Mouse (Mus musculus): Measurements from ENCODE around the gene Rapgef4. TPM values are rescaled to one million over a fixed set of nuclear protein-coding genes. Genes with fewer than 3 reads are reported as not detected.

Gene Rapgef4
- total and polyA plus RNA-seq, 2 experiments = 66.1 to 223 TPM

DNA sequence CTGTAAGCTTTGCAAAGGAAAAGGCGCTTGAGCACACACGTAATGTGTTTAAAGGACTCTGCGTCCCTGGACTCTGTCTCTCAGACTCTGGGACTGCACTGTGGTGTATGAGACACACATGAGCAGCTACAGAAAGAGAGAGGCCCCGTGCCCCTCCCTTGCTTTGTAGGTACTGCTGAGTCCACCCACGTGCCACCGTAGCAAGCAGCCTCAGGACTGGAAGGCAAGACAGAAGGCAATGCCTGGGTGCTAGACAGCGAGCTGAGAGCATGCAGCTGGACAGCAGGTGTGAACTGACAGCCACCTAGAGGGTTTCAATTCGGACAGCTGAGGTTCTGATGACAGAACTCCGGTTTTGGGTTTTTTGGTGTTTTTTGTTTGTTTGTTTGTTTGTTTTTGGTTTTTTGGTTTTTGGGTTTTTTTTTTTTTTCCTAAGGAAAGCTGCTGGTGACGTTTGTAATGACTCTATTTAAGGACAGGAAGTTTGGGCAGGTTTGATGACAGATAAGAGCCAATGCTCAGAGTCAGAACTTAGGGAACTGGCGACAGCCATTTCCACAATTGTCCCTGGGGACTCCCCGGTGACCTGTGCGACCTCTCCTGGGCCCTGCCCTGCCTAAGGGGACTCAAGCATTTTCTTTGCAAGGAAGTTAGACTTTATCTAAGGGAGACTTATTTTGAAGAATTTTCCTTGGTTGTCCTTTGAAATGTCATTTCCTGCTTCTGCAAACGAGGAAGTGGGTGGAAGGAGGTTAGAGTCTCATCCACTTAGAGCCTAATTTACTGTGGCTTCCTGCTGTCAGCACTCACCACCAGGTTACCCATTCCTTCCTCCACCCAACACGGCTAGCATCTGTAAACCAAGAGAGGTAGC lies 136.3 kb downstream of the Rapgef4 start:
- no peaks in the 10 kb centered on the region for H3K36me3 ChIP-seq (ENCODE audit: control insufficient read depth, insufficient read depth, low read length)
- WGBS = 67% methylated on average over 15 of the region's 15 CpGs
- no peak overlapping the region for H3K4me3 ChIP-seq (ENCODE audit: insufficient read depth, low read depth, low read length)
- H3K9ac ChIP-seq (ENCODE audit: low read depth, low read length) = no peak overlapping the region
- TF ChIP-seq POLR2A (IDR thresholded peaks at IDR 0.05; ENCODE audit: extremely low read depth, insufficient read depth, low read length) (no peak), CTCF (IDR thresholded peaks at IDR 0.05; ENCODE audit: low read depth, low read length) (no peak)
- no peaks in the 10 kb centered on the region for H3K27me3 ChIP-seq (ENCODE audit: control insufficient read depth, insufficient read depth, low read length)
- H3K79me2 ChIP-seq (ENCODE audit: control insufficient read depth, insufficient read depth, low read length) = no peaks in the 10 kb centered on the region
- H3K27ac ChIP-seq (replicated peaks; ENCODE audit: insufficient read depth, low read depth, low read length) = peak overlapping the region; percentile 57; the same call in 1 of the 2 replicates
- H3K4me1 ChIP-seq (ENCODE audit: control insufficient read depth, insufficient read depth, low read length) = peaks cover 7% of the 10 kb centered on the region; the same call in 1 of the 2 replicates
- no peak for DNase-seq (ENCODE audit: extremely low read depth, low read depth, low spot score)

DNA sequence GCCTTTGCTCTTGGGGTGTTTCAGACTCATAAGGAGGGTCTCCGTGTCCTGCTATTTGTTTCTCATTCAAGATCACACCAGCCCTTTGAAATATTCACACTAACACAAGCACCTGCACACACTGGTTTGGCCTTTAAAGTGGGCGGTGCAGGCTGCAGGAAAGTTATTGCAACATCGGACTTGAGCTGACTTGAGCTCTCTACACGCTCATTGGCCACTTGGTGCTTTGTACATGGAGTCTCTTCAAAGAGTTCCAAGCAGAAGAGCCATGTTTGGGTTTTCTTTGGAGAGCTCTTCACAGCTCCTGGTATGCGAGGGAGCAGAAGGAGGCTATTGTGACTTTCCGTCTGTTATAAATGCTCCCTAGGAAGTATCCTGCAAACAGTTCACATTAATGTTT lies 139.2 kb downstream of the Rapgef4 start:
- Histone ChIP-seq H3K79me2 (ENCODE audit: control insufficient read depth, insufficient read depth, low read length) (no peaks in the 10 kb centered on the region), H3K36me3 (ENCODE audit: control insufficient read depth, insufficient read depth, low read length) (no peaks in the 10 kb centered on the region), H3K4me1 (ENCODE audit: control insufficient read depth, insufficient read depth, low read length) (peaks cover 2% of the 10 kb centered on the region; the same call in 1 of the 2 replicates), H3K4me3 (ENCODE audit: insufficient read depth, low read depth, low read length) (no peak overlapping the region), H3K27me3 (ENCODE audit: control insufficient read depth, insufficient read depth, low read length) (no peaks in the 10 kb centered on the region), H3K27ac (replicated peaks; ENCODE audit: insufficient read depth, low read depth, low read length) (no peak overlapping the region), H3K9ac (ENCODE audit: low read depth, low read length) (no peak overlapping the region)
- DNase-seq (ENCODE audit: extremely low read depth, low read depth, low spot score) = peak; percentile 55
- no peak for TF ChIP-seq CTCF (IDR thresholded peaks at IDR 0.05; ENCODE audit: low read depth, low read length)
- no peak for TF ChIP-seq POLR2A (IDR thresholded peaks at IDR 0.05; ENCODE audit: extremely low read depth, insufficient read depth, low read length)
- 49% methylated on average over 6 of the region's 6 CpGs for WGBS

DNA sequence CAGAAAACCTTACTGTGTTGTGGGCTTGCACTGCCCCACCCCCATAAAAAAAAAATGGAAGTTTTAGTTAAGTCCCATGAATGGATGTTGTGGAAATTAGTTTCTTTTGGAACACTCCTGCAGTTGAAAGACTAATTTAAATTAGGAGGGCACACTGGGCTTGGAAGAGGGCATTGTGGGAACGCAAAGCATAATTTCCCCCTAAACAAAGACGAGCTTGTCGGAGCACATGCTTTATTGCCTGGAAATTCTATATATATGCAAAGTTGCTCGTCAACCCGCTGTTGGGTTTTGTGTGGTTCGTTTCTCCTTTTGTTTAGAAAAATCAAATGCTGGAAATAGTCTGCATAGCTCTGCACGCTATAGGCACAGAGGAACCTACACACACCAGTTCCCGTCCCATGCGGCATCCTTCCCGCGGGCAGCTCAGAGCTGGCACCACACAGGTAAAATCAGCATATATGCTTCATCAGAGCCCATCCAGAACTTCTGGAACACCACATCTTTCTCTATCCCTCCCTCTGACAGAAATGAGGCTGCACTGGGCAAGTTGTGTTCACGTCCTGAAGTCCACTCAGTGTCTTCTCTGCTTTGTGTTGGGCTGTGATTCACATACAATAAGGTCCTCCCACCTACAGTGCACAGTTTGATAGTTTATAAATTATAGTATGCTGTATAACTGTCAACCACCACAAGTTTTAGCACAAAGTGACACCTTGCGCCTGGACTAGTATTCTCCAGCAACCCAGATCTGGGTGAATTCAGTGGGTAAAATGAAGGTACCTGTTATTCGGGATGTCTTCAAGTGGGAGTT lies 141.6 kb downstream of the Rapgef4 start:
- no peak overlapping the region for H3K4me3 ChIP-seq (ENCODE audit: insufficient read depth, low read depth, low read length)
- no peaks in the 10 kb centered on the region for H3K36me3 ChIP-seq (ENCODE audit: control insufficient read depth, insufficient read depth, low read length)
- H3K27ac ChIP-seq (replicated peaks; ENCODE audit: insufficient read depth, low read depth, low read length) = no peak overlapping the region
- H3K4me1 ChIP-seq (ENCODE audit: control insufficient read depth, insufficient read depth, low read length) = peaks cover 6% of the 10 kb centered on the region; the same call in 1 of the 2 replicates
- TF ChIP-seq CTCF (IDR thresholded peaks at IDR 0.05; ENCODE audit: low read depth, low read length) = no peak
- TF ChIP-seq POLR2A (IDR thresholded peaks at IDR 0.05; ENCODE audit: extremely low read depth, insufficient read depth, low read length) = no peak
- no peaks in the 10 kb centered on the region for H3K79me2 ChIP-seq (ENCODE audit: control insufficient read depth, insufficient read depth, low read length)
- no peak for DNase-seq (ENCODE audit: extremely low read depth, low read depth, low spot score)
- 97% methylated on average over 14 of the region's 14 CpGs for WGBS
- H3K9ac ChIP-seq (ENCODE audit: low read depth, low read length) = no peak overlapping the region
- H3K27me3 ChIP-seq (ENCODE audit: control insufficient read depth, insufficient read depth, low read length) = no peaks in the 10 kb centered on the region

DNA sequence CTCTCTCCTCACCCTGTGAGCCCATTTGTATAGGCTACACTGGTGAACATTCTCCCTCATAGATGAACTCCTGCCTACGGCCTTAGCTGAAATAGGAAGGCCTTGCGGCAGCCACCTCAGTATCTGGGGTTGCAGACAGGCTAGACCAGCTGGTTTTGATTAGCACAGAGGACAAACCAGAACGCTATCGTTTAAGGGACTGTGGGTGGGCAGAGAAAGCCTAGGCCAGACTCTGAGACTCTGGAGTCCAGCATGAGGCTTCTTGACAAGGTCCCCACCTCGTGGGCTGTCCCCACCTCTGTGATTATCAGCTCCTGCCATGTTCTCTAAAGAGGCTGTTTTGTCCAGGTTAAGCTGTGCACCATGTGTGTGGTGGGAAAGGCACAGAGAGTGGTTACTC lies 142.8 kb downstream of the Rapgef4 start:
- H3K27me3 ChIP-seq (ENCODE audit: control insufficient read depth, insufficient read depth, low read length) = no peaks in the 10 kb centered on the region
- H3K79me2 ChIP-seq (ENCODE audit: control insufficient read depth, insufficient read depth, low read length) = no peaks in the 10 kb centered on the region
- no peak overlapping the region for H3K4me3 ChIP-seq (ENCODE audit: insufficient read depth, low read depth, low read length)
- H3K9ac ChIP-seq (ENCODE audit: low read depth, low read length) = no peak overlapping the region
- TF ChIP-seq CTCF (IDR thresholded peaks at IDR 0.05; ENCODE audit: low read depth, low read length) = no peak
- no peak for TF ChIP-seq POLR2A (IDR thresholded peaks at IDR 0.05; ENCODE audit: extremely low read depth, insufficient read depth, low read length)
- no peak for DNase-seq (ENCODE audit: extremely low read depth, low read depth, low spot score)
- no peak overlapping the region for H3K27ac ChIP-seq (replicated peaks; ENCODE audit: insufficient read depth, low read depth, low read length)
- 89% methylated on average over 5 of the region's 5 CpGs for WGBS
- H3K4me1 ChIP-seq (ENCODE audit: control insufficient read depth, insufficient read depth, low read length) = peaks cover 6% of the 10 kb centered on the region; the same call in 1 of the 2 replicates
- no peaks in the 10 kb centered on the region for H3K36me3 ChIP-seq (ENCODE audit: control insufficient read depth, insufficient read depth, low read length)

DNA sequence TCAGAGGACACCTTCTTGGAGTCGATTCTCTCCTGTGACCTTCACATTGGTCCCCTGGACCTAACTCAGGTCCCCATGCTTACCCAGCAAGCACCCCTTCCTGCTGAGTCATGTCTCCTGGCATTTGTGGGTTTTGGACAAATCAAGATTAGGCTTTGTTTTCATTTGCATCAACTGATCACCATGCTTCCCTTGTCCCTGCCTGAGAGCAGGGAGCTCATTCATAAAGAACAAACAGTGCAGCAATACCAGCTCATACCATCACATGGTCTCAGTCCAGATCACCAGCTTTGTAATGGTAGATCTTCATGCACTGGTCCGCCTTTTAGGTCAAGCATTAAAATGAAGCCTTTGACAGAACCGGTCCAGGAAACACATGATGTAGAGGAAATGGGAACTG lies 144.7 kb downstream of the Rapgef4 start:
- Histone ChIP-seq H3K27me3 (ENCODE audit: control insufficient read depth, insufficient read depth, low read length) (no peaks in the 10 kb centered on the region), H3K36me3 (ENCODE audit: control insufficient read depth, insufficient read depth, low read length) (no peaks in the 10 kb centered on the region), H3K9ac (ENCODE audit: low read depth, low read length) (no peak overlapping the region), H3K27ac (replicated peaks; ENCODE audit: insufficient read depth, low read depth, low read length) (no peak overlapping the region), H3K4me3 (ENCODE audit: insufficient read depth, low read depth, low read length) (no peak overlapping the region), H3K79me2 (ENCODE audit: control insufficient read depth, insufficient read depth, low read length) (no peaks in the 10 kb centered on the region), H3K4me1 (ENCODE audit: control insufficient read depth, insufficient read depth, low read length) (peaks cover 4% of the 10 kb centered on the region; the same call in 1 of the 2 replicates)
- WGBS = 58% methylated on average over 3 of the region's 3 CpGs
- peak; percentile 47 for DNase-seq (ENCODE audit: extremely low read depth, low read depth, low spot score)
- TF ChIP-seq POLR2A (IDR thresholded peaks at IDR 0.05; ENCODE audit: extremely low read depth, insufficient read depth, low read length) = no peak
- no peak for TF ChIP-seq CTCF (IDR thresholded peaks at IDR 0.05; ENCODE audit: low read depth, low read length)

Measured in liver, adult 2 months (tissue).